Mouse (Mus musculus) lung, postnatal 0 days (tissue): ENCODE measurements around the gene Nck2.

ENCODE experiments used
- CTCF ChIP-seq: IDR thresholded peaks from 2 replicates; pipeline ENCODE4 v1.5.1; 2016; ENCODE audit warnings: antibody characterized with exemption, mild to moderate bottlenecking
- EP300 ChIP-seq: IDR thresholded peaks from 2 replicates; pipeline ENCODE4 v1.6.1; 2016; ENCODE audit warnings: antibody characterized with exemption, mild to moderate bottlenecking, control low read depth

DNA sequence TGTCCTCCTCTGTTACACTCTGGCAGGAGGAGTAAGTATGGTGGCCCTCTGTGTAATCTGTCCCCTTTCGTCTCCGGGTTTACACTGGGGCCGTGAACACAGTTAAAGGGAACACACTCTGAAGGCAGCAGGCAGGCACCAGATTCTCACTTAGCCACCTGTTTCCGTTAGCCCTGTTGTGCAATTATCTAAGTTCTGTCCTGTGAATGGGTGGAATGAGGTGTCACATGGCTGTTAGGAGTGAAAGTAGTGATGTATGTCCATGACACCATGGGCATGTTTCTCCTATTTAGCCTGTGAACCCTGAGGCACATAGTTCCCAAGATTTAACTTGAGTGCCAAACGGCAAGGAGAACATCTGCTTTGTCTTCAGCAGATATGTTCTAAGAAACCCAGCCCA lies 55.7 kb downstream of the Nck2 start:
- TF ChIP-seq CTCF (no peak), EP300 (no peak)
